Mouse (Mus musculus) thymus, postnatal 10 days (tissue): Measurements from ENCODE around the gene Kntc1.

Experiments used
- DNase-seq, 2 experiments: peaks; one replicate each; pipeline ENCODE4 v3.0.0; 2021; ENCODE audit warnings: low spot score in 2 of 2

The Kntc1 gene

DNA sequence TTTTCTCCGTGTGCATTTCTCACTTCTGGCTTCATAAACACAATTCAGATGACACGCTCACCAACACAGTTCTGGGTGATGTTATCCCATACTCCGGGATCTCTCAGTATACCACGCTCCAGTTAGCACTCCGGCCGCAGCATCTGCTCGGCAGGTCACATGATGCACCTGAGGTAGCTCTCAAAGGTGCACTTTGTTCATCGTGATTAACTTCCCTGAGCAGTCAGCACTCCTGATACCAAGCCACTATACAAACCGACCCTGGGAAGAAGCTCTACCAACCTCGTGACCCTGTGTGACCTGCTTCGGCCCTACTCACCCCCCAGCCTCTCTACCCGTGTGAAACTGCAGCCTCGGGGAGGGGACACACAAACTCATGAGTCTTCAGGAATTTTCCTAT, 59.6 kb downstream of the Kntc1 start:
- no peak for DNase-seq

DNA sequence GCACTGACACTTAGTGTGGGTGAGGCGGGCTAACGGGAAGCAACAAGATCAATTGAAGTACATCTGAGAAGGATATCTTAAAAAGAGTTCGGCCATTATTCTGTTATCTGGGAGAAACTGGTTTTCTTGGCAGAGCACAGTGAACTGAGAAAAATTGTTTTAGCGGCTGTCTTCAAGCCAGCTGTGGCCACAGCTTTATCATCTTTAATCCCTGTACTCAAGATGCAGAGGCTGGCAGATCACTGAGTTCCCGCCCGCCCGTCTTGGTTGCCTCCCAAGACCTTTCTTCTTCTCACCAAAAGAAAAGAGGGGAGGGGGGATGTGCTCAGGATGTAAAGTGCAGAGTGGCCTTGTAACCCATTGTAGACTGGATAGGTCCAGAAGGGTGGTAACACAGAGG, 67.4 kb downstream of the Kntc1 start:
- DNase-seq, result no peak

DNA sequence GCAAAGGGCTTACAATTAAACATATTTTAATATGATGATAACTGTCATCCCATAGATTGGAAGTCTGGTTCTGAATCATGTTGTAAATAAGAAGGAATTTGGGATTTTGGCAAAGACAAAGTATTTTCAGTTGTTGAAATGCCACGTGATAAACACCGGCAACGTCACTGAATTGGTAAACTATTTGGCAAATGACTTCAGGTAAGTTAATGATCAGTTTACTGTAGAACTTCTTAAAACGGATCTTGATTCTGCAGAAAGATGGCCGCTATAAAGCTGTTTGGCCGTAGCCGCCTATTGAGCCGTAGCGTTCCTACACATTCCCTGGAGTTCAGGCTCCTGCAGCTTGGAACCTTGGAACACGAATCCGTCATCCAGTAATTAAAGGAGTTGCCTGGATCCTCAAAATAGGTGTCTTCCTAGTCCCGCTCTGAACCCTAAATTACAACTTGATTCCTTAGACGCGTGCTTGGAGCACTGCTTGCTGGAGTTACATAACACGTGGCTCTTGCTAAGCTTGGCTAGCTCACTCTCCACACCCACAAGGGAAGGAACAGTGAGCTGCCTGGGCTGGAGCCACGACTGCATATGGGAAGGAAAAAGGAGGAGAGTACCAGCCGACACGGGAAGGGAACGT, 69.5 kb downstream of the Kntc1 start:
- no peak for DNase-seq

DNA sequence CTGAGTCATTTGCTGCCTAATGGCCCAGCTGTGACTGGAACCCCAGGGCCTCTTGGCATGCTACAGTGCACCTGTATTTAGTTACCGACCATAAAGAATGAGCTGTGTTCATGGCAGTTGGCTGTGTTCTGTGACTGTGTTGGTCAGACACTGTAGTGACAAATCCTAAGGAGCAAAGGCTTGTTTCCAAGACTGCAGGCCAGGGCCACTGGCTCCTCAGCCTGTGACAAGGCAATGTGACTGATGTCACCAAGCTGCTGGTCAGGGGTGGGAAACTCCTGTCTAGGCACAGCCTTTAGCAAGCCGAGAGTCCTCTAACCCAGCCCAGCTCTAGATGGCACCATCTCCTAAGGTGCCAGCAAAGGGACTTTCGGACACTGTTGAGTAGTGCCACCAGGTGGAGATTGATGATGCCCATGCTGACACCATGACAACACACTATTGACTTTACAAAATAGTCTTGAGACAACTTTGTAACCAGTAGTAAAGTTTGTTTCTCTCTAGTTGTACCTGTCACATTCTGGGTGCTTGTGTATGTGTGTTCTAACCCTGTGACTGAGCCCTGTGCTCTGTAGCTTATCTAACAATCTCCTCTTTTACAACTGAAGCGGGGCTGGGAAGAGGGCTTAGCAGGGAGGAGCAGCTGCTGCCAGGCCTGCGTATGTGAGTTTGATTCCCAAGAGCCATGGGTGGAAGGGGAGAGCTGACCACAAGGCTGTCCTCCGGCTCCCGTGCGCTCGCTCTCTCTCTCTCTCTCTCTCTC, 71.2 kb downstream of the Kntc1 start:
- DNase-seq, result no peak

DNA sequence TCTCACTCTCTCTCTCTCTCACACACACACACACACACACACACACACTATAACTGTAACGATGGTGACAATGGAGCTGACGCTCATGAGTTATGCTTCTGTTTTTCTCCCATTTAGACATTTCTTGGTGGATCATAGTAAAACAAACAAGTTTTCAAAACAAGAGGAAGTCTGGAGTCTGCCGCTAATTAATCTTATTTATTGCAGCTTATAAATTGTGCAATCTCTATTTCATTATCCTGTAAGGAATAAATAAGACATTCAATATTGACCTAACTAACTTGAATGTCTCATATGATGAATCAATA, 71.7 kb downstream of the Kntc1 start:
- DNase-seq, result no peak

DNA sequence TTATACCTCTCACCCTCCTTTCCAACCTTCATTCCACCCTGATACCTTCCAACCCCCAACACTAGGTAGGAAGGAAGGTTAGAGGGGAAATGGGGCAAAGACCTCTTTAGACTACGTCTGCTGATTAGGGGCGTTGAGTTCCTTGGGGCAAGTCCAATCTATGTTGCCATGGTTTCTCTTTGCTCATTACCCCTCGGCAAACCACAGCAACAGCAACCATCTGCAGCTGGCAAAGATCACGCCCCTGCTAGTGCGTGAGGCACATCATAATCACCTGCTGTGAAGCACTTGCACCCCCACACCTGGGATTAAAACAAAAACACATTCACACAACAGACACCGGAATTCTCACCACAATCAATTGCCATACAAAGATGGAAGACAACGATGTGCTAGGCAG, 73.2 kb downstream of the Kntc1 start:
- DNase-seq, result no peak

DNA sequence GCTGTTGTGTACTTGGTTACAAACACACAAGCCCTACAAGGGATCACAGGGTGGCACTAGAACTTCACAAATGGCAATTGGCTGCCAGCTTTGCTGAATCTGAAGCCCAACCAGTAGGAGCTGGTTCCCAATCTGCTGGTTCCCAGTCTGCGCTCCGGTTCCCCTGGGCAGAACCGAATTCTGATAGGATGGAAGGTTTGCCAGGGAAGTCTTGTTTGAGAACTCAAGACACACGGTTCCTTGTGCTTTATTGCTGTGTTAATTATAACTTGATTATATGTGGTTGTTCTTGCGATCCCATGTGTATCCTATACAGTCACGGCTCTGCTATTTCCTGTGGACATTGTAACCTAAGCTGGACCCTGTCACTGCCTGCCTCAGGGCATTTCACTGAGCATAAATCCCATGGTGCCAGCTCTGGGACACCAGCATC, 78.2 kb downstream of the Kntc1 start:
- no peak for DNase-seq

DNA sequence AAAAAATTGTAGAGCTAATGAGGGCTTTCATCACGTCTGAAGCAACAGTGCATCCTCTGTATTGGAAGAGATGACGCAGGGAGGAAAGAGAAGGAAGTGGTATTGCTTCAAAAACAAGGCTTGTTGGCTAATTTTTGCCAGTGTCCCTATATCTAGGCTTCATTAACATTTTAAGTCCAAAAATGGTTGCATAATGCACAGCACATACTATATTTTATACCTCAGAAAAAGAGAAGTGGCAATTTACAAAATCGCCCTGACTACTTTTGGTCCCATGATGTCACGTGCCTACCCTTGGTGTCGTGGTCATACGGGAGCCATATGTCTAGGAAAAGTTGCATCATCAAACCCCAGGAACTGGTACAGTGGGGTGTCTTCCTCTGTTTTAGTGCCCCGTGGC, 82.8 kb downstream of the Kntc1 start:
- DNase-seq, result no peak

DNA sequence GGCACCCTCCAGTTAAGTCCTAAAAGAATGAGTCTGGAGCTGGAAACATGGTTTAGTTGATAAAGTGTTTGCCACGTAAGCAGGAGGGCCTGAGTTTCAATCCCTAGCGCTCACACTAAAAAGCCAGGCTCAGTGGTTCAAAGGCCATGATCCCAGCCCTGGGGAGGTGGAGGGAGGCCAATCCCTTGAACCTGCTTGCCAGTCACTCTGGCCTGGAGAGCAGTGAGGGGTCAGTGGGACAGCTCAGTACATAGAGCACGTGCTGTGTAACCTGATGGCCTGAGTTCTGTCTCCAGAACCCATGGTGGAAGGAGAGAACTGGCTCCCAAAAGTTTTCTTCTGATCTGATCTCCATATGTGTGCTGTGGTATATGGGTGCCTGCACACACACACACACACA, 85.3 kb downstream of the Kntc1 start:
- no peak for DNase-seq

DNA sequence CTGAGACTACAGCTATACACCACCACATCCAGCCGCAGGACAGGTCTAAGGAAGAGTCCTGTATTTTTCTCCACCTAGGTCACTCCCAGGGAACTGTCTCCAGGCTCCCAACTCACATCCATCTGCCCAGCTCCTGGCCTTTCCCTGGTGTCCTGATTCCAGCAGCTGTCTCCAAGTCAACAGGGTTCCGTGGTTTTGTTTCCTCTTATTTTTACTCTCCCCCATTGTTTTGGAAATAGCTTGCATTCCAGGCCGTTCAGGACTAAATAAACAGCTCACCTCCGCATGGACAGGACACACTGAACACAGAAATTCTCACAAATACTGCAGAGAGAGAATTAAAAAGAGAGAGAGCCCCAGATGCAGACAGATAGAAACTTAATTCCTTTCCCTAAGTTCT, 87.9 kb downstream of the Kntc1 start:
- DNase-seq, result no peak

DNA sequence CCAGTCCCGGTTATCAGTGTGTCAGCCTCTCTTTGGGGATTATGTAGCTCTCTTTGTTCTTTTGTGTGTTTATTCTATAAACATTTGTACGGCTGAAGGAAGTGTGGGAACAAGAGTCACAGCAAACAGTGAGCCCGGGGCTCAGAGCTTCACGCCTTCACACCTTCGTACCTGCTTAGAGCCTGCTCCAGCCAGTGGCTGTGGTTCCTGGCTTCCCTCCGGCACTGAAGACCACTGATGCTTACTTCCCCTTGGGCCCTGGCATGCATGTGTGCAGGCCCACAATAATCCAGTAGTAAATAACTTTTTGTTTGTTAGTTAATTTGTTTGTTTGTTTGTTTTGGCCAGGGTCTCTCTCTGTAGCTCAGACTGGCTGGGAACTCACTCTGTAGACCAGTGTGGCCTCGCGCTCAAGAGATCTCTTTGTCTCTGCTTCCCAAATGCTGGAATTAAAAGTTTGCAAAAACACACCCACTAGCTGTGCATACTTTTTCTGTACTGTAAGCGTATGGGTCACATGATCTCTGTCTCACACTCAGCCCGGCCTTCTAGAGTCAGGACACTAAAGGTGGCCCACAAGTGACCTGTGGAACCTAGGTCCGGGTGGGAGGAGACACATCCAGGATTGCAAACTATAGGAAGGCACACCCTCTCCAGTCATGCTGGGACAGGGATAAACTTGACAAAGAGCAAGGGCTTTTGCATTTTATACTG, 92.9 kb downstream of the Kntc1 start:
- DNase-seq, result no peak

DNA sequence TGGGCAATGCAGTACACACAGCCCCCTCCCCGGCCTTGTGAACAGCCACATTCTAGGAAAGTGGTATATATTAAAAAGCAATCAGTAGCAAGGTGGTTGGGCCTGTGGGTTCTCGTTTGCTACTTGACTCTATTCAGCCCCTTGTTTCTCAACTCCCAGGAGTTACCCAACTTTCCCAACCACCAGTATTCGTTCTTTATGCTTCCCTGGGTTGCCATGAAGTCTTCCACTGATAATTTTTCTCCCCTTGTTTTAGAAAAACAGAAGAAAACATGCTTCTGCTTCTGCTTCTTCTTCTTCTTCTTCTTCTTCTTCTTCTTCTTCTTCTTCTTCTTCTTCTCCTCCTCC, 93.4 kb downstream of the Kntc1 start:
- no peak for DNase-seq

DNA sequence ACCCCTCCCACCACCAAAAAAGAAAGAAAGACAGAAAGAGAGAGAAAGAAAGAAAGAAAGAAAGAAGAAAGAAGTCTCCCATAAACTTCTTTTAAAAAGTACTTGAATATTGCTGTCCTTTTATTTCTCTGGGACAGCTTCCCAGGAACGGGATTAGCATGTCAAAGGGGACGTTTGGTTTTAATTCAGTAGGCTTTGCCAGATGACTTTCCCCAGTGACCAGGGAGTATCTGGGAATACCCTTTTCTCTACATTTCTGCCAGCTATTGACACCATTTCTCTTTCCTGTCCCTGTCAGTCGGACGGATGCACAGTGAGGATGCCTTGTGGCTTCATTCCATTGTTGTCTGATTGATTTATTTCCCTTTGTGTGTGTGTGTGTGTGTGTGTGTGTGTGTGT, 94.3 kb downstream of the Kntc1 start:
- DNase-seq, result no peak

DNA sequence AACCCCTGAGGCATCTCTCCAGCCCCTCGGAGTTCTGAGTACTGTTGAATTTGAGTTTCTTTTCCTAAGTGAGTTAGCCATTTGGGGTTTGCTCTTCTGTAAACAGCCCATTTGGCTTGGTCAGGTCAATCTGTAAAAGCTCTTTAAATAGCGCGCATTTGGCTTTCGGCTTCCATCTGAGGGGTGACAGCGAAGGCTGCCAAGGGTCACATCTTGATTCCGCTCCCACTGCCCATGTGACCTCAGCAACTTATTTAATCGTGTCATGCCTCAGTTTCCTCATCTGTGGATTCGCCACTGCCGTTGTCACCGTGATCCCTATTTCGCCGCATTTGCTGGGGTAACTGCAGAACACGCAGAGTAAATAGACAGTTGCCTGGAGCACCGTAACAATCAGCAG, 94.8 kb downstream of the Kntc1 start:
- no peak for DNase-seq

DNA sequence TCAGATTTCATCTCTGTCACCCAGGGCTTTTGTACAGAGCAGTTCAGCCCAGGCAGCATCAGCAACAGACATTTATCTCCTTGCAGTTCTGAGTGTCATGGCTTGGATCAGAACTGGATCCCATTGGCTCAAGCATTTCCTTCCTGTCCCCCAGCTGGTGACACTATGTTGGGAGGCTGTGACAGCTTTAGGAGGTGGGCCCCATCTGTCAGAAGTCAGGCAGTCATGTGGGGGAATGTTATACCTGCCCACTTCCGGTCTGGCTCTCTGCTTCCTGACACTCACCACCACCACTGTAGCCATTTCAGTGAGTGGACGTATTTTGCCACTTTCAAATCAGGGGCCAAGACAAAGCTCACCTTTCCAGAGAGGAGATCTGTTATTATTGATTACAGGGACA, 101.9 kb downstream of the Kntc1 start:
- peak; percentile 16 to 20 for DNase-seq

DNA sequence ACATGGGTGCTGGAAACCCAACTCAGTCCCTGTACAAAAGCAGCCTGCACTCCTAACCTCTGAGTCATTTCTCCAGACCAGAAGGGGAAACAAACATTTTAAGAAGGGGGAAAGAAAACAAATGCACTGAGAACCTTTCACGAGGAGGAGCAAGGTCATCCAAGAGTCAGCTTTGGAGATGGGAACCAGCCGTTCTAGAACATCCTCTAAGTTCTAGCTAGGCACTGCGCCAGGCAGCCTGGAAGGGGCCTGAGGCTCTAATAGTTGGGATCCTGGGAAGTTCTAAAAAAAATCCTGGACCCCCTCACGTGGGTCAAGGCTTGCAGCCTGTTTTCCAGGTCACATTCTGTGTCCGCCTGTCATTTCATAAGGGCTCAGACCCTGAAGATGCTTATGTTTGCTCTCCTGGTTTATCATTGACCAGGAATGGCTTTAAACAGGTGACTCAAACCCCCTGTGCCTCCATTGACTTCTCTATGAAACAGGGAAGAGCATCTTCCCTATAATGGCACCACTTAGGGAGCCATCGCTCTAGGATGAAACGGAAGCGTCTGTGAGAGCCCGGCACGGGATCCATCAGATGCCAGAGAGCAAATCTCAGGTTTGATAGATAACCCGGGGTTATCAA, 104.5 kb downstream of the Kntc1 start:
- DNase-seq, result no peak

DNA sequence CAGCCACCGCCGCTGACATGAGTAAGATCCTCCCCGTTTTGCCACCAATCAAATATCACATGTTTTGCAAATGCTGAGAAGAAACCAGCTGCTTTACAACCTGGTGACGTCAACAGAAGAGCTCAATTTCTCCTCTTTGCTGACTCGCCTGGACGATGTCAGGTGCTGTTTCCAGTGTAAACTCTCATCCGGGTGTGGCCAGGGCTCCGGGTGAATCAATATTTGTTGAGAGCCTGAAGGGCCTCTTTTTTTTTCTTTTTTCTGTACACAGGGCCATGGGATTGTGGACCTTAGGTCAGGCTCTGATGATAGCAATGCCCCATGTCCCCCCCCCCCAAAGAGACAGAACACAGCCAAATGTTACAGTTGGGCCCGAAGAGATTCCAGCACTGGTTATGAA, 105.0 kb downstream of the Kntc1 start:
- DNase-seq, result no peak

DNA sequence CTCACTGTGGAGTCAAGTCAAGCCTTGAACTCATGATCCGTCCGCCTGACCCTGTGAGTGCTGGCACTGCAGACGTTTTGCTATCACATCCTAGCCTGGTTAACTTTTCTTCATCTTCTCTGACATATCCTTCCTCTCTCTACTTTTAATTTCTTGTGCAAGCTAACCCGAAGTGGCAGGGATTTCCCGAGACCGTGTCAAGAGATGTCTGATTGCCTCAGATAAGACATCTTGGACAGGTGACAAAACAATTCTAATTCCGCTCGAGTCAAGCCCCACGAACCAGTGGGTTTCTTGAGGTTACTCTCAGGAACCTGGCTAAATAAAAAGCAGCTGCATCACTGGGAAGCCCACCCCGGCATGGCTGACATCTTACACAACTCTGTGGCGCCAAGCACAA, 109.3 kb downstream of the Kntc1 start:
- DNase-seq, result no peak

DNA sequence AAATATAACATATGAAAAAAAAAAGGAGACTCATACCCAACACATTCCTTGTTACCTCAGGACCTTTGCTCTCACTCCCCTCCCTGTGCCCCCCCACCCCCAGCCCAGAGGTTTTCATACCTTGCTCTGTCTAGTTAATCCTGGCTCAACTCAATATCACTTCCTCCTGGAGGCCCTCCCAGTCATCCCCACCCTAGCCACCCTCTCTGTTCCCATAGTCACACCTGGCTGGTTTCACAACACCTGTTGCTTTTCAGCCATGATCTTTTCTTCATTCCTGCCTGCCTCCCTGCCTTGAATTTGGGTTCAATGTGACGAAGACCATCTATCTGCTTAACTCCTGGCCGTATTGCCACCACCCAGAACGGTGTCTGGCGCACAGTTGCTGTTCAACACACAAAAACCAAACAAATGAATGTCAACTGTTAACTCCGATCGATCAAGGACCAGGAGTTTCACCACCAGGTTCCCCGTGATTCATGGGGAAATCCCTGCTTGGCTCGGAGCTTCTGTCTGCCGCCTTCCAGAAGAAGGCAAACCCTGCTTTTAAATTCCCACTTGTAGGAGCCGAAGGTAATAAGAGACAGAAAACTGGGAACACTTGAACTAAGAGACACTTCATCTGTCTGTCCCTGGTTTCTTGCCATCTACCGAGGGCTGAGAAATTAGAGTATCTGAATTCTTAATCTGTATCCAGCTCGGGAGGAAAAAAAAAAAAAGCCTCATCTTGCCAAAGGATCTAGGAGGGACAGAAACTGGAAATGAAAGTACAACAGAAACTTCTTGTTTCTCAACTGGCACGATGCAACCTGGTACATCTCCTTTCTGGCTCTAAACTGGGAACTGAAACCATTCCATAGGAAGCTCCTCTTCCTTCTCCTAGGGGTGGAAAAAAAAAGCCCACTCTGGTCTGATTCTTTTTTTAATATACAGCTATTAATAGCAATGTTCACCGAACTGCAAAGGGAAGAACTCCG, 113.1 kb downstream of the Kntc1 start:
- DNase-seq, result no peak

DNA sequence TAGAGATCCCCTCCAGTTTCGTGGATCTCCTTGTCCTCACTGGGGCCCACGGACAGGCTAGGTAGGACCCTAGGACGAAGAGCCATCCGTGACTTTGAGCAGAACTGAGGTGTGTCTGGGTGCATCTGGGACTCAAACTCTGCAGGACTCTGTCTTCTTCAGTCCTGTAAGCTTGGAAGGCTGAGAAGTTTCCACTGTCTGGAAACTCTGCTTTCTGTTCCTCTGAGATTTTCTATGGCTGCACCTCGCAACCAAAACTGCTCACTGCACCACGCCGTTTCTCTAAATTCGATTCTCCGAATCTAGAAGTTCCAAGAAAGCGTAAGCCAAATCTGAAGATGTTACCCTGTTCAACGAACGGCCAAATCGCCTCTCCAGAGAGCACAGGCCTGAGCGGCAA, 114.4 kb downstream of the Kntc1 start:
- DNase-seq, result no peak

DNA sequence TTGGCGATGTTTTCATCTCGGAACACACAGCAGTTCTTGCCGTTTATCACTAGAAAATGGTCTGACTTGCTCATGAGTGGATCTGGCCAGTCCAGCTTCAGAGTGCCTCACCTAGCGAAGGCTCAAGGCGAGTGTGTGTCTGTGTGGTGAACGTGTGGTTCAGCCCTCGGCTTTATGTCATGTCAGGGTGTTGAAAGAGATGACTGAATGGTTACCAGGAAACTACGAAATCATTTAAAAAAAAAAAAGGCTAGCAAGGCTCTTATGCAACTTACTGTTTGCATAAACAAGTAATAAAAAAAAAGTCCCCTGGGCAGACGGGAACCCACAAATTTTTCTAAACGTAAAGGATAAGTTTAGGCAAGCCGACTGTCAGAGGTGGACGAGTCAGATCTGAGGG, 115.8 kb downstream of the Kntc1 start, which contains the start of gene Hcar2:
Gene Hcar2, minus strand, starts transcription at position 135 of the 400 bp plus-strand sequence.
- no peak for DNase-seq

DNA sequence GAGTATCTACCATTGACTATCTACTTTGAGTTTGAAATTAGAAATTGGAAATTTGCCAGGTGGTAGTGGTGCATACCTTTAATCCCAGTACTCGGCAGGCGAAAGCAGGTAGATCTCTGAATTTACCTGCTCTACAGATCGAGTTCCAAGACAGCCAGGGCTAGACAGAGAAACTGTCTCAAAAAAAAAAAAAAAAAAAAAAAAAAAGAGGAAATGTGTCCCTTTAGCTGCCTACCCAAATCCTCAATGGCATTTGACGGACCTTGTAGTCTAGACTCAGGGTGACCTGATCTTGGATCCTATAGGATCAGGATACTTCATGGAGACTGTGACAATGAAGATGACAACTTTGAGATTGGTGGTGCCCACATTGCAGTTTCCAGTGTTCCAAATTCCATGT, 116.9 kb downstream of the Kntc1 start:
- no peak for DNase-seq
